Mouse (Mus musculus) right cerebral cortex, postnatal 4 days (tissue): ENCODE measurements at regions not wholly inside any gene's neighbourhood (a gene's known extent, or its start where the extent isn't known, plus 50 kb on each side); places are given as distances from the start of the nearest gene placed in this dataset.

ENCODE experiments used
- DNase-seq: peaks from one replicate; pipeline ENCODE4 v3.0.0-alpha.2; 2022

DNA sequence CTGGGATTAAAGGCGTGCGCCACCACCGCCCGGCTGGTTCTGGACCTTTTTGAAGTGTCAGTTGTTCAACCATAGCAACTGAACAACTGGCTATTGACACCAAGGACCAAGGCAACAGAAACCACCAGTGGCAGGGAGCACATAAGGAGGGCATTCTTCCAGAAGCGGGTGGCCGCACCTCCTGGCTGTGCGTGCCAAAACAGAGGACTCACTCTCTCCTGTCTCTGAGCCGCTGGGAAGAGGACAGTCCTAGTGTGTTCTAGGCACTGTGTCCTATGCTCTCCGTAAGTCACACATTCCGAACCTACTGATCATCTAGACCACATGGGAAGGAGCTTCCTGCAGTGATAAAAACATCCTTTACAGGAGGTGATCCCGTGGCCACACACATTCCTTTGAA, 60.1 kb upstream of the Dlg1 start:
- no peak for DNase-seq

DNA sequence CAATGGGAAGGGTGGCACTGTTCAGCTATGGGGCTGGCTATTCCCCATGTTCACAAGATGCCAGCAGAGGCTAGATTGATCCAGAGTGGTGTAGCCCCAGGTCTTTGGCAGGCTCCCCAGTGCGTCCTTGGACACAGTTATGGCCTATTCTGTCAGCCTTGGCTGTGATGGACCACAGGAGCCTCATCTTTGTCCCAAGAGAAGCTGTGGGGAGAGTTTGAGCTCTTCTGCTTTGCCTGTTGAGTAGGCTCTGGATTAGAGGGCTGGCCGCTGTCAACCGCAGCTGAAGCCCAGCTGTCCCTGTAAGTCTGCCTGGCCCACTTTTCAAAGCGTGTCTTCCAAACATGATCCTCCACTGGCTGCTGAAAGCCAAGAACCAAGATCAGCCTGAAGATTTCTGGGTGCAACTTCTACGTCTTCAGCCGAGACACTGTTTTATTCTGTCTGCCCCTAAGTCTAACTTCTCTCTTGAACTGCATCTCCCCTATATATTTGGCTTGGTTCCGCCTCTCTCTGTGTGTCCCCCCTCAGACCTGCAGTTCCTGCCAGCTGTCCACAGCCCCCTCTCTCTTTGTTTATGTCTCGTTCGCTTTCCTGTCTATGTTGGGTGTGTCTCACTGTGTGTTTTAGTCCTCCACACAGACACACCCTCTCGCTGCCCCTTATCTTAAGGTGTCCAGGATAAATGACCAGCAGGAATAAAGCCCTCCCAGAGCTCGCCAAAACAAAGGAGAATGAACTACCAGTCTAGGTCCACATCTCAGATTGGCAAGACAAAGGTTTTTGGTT, 56.7 kb upstream of the Dlg1 start:
- DNase-seq: no peak

DNA sequence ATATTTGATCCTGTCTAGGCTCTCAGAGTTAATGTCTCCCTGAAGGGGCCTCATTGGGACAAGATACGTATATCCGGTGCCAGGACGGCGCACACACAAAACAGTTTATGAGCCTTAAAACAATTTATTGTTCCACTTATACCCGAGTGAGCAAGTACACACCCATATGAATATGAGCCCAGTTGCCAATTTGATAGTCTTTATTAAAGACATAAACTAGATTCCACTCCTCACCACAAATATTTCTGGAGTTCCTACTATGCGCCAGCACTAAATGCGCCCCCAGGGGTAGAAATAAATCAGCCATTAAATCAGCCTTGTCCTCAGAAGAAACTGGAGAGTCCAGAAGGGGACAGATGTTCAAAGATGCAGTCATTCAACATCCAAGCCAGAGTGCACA, 54.3 kb upstream of the Dlg1 start:
- no peak for DNase-seq

DNA sequence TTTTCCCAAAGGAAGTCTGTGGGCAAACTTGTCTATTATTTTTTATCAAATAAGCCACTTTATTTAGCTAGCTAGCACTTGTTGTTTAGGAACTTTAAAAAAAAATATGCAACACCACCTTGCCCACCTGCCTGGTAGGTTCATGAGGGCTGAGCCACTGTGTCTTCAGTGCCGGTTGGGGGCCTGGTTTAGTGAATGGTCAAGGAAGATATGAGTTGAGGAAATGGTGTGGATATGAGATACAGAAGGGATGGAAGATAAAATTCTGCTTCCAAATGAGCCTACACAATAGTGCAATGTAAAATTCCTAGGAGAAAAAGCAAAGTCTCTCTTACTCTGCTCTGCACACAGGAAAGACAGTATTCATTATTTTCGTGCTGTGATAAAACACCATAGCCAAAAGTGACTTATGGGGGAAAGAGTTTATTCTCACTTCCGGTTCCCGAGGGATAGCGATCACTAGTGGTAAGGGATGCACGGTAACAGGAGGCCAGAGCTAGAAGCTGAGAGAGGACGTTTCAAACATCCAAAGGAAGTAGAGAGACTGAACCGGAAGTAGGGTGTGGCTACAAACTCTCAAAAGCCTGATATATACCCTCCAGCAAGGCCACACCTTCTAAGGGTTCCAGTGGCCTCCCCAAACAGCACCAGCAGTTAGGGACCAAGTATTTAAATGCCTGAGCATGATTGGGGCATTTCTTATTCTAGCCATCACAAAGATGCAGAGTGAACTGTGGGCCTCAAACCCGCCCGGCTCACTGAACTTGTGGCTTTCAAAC, 53.7 kb upstream of the Dlg1 start:
- DNase-seq: no peak
